Mouse (Mus musculus): Measurements from ENCODE around the gene C1rl.
"Not testable (repeated sequence)": the region's sequence is repeated elsewhere in the genome, so short reads cannot be mapped to it uniquely, and the experiment has no call there.

The C1rl gene

GRCm38 (mm10) chr6:124492842-124493561 is at the start of gene C1rl:
Gene C1rl, plus strand, starts transcription at chr6:124493113.
- ATAC-seq (ENCODE audit: low TSS enrichment) = peak; percentile 92

- no peak for ATAC-seq (ENCODE audit: low TSS enrichment)
Observed at GRCm38 (mm10) chr6:124443338-124443737, 49.6 kb upstream of the C1rl start.

GRCm38 (mm10) chr6:124446024-124446423 is 46.9 kb upstream of the C1rl start:
- no peak for ATAC-seq (ENCODE audit: low TSS enrichment)

GRCm38 (mm10) chr6:124446459-124446858 is 46.5 kb upstream of the C1rl start:
- no peak for ATAC-seq (ENCODE audit: low TSS enrichment)

- ATAC-seq (ENCODE audit: low TSS enrichment) = no peak
Observed at GRCm38 (mm10) chr6:124447356-124447755, 45.6 kb upstream of the C1rl start.

GRCm38 (mm10) chr6:124448186-124448852 is 44.6 kb upstream of the C1rl start:
- ATAC-seq (ENCODE audit: low TSS enrichment) = no peak

- no peak for ATAC-seq (ENCODE audit: low TSS enrichment)
Observed at GRCm38 (mm10) chr6:124448959-124449667, 43.8 kb upstream of the C1rl start.

GRCm38 (mm10) chr6:124449668-124450383 is 43.1 kb upstream of the C1rl start:
- no peak for ATAC-seq (ENCODE audit: low TSS enrichment)

GRCm38 (mm10) chr6:124451995-124452394 is 40.9 kb upstream of the C1rl start:
- no peak for ATAC-seq (ENCODE audit: low TSS enrichment)

- no peak for ATAC-seq (ENCODE audit: low TSS enrichment)
Observed at GRCm38 (mm10) chr6:124453756-124454155, 39.2 kb upstream of the C1rl start.

GRCm38 (mm10) chr6:124456243-124456642 is 36.7 kb upstream of the C1rl start:
- no peak for ATAC-seq (ENCODE audit: low TSS enrichment)

GRCm38 (mm10) chr6:124457827-124458226 is 35.1 kb upstream of the C1rl start:
- no peak for ATAC-seq (ENCODE audit: low TSS enrichment)

- ATAC-seq (ENCODE audit: low TSS enrichment) = no peak
Observed at GRCm38 (mm10) chr6:124458505-124458904, 34.4 kb upstream of the C1rl start.

GRCm38 (mm10) chr6:124459388-124459787 is 33.5 kb upstream of the C1rl start:
- ATAC-seq (ENCODE audit: low TSS enrichment) = no peak

- peak; percentile 29 for ATAC-seq (ENCODE audit: low TSS enrichment)
Observed at GRCm38 (mm10) chr6:124463881-124464291, 29.0 kb upstream of the C1rl start.

- peak; percentile 88 for ATAC-seq (ENCODE audit: low TSS enrichment)
Observed at GRCm38 (mm10) chr6:124464305-124465271, 28.3 kb upstream of the C1rl start, which contains the start of gene Clstn3. Gene Clstn3, minus strand, starts transcription at chr6:124464794.

- ATAC-seq (ENCODE audit: low TSS enrichment) = no peak; the same call in 1 of the 2 replicates
Observed at GRCm38 (mm10) chr6:124465299-124465698, 27.6 kb upstream of the C1rl start.

- no peak for ATAC-seq (ENCODE audit: low TSS enrichment)
Observed at GRCm38 (mm10) chr6:124465729-124466128, 27.2 kb upstream of the C1rl start.

- no peak for ATAC-seq (ENCODE audit: low TSS enrichment)
Observed at GRCm38 (mm10) chr6:124471121-124471520, 21.8 kb upstream of the C1rl start.

GRCm38 (mm10) chr6:124471783-124472638 is 20.9 kb upstream of the C1rl start:
- ATAC-seq (ENCODE audit: low TSS enrichment) = not testable (repeated sequence)

All from frontal cortex, adult (tissue).